Mouse (Mus musculus): ENCODE results near the gene Pappa2. TPM values are rescaled to one million over a fixed set of nuclear protein-coding genes. Genes with fewer than 3 reads are reported as not detected.

Pappa2 gene
- 0.08 and 0.12 TPM in 2 replicates for polyA plus RNA-seq (2012; rRNA removed)

GRCm38 (mm10) chr1:158980390-158980789 lies at the start of gene Pappa2:
TSS of gene Pappa2 (minus strand) at chr1:158980490.
- TF ChIP-seq CTCF (IDR thresholded peaks at IDR 0.05; ENCODE audit: extremely low read depth, insufficient read depth, insufficient read length, insufficient replicate concordance) (no peak), POLR2A (IDR thresholded peaks at IDR 0.05; ENCODE audit: low read depth, low read length) (no peak)
- no peaks in the 10 kb centered on the region for H3K27me3 ChIP-seq (ENCODE audit: control insufficient read depth, insufficient read depth, low read length)
- H3K4me3 ChIP-seq (ENCODE audit: extremely low read depth, insufficient read depth, insufficient read length): no peak within 1 kb of the TSS
- no peaks in the 10 kb centered on the region for H3K4me1 ChIP-seq (ENCODE audit: control insufficient read depth, insufficient read depth, insufficient read length)
- no peaks in the 10 kb centered on the region for H3K36me3 ChIP-seq (ENCODE audit: control insufficient read depth, insufficient read depth, low read length)
- DNase-seq (ENCODE audit: low read depth in 1 of 2, low spot score in 2 of 2): no peak
- no peak within 1 kb of the TSS for H3K27ac ChIP-seq (ENCODE audit: insufficient read depth, low read length)
- 45% methylated on average over 1 of the region's 1 CpGs for WGBS

- H3K36me3 ChIP-seq (ENCODE audit: control insufficient read depth, insufficient read depth, low read length): no peaks in the 10 kb centered on the region
- no peak for DNase-seq (ENCODE audit: low read depth in 1 of 2, low spot score in 2 of 2)
- no peak for TF ChIP-seq POLR2A (IDR thresholded peaks at IDR 0.05; ENCODE audit: low read depth, low read length)
- TF ChIP-seq CTCF (IDR thresholded peaks at IDR 0.05; ENCODE audit: extremely low read depth, insufficient read depth, insufficient read length, insufficient replicate concordance): no peak
Measured at GRCm38 (mm10) chr1:159029106-159029505, 48.8 kb upstream of the Pappa2 start.

GRCm38 (mm10) chr1:159014940-159015660 lies 34.8 kb upstream of the Pappa2 start:
- TF ChIP-seq POLR2A (IDR thresholded peaks at IDR 0.05; ENCODE audit: low read depth, low read length) (no peak), CTCF (IDR thresholded peaks at IDR 0.05; ENCODE audit: extremely low read depth, insufficient read depth, insufficient read length, insufficient replicate concordance) (no peak)
- Histone ChIP-seq H3K27ac (ENCODE audit: insufficient read depth, low read length) (no peak overlapping the region), H3K27me3 (ENCODE audit: control insufficient read depth, insufficient read depth, low read length) (no peaks in the 10 kb centered on the region), H3K36me3 (ENCODE audit: control insufficient read depth, insufficient read depth, low read length) (no peaks in the 10 kb centered on the region), H3K4me3 (ENCODE audit: extremely low read depth, insufficient read depth, insufficient read length) (no peak overlapping the region), H3K4me1 (ENCODE audit: control insufficient read depth, insufficient read depth, insufficient read length) (no peaks in the 10 kb centered on the region)
- 91% methylated on average over 5 of the region's 5 CpGs for WGBS
- no peak for DNase-seq (ENCODE audit: low read depth in 1 of 2, low spot score in 2 of 2)

More at GRCm38 (mm10) chr1:159029106-159029505, 48.8 kb upstream of the Pappa2 start:
- no peaks in the 10 kb centered on the region for H3K27me3 ChIP-seq (ENCODE audit: control insufficient read depth, insufficient read depth, low read length)
- no peaks in the 10 kb centered on the region for H3K4me1 ChIP-seq (ENCODE audit: control insufficient read depth, insufficient read depth, insufficient read length)
- H3K4me3 ChIP-seq (ENCODE audit: extremely low read depth, insufficient read depth, insufficient read length): no peak overlapping the region
- H3K27ac ChIP-seq (ENCODE audit: insufficient read depth, low read length): no peak overlapping the region
- WGBS: 86% methylated on average over 2 of the region's 2 CpGs

- H3K27ac ChIP-seq (ENCODE audit: insufficient read depth, low read length): no peak overlapping the region
- WGBS: 35% methylated on average over 3 of the region's 3 CpGs
- no peaks in the 10 kb centered on the region for H3K36me3 ChIP-seq (ENCODE audit: control insufficient read depth, insufficient read depth, low read length)
- no peaks in the 10 kb centered on the region for H3K27me3 ChIP-seq (ENCODE audit: control insufficient read depth, insufficient read depth, low read length)
- DNase-seq (ENCODE audit: low read depth in 1 of 2, low spot score in 2 of 2): no peak
- no peak overlapping the region for H3K4me3 ChIP-seq (ENCODE audit: extremely low read depth, insufficient read depth, insufficient read length)
- H3K4me1 ChIP-seq (ENCODE audit: control insufficient read depth, insufficient read depth, insufficient read length): no peaks in the 10 kb centered on the region
- TF ChIP-seq CTCF (IDR thresholded peaks at IDR 0.05; ENCODE audit: extremely low read depth, insufficient read depth, insufficient read length, insufficient replicate concordance) (no peak), POLR2A (IDR thresholded peaks at IDR 0.05; ENCODE audit: low read depth, low read length) (no peak)
Measured at GRCm38 (mm10) chr1:158987042-158987441, 6.8 kb upstream of the Pappa2 start.

- Histone ChIP-seq H3K4me3 (ENCODE audit: extremely low read depth, insufficient read depth, insufficient read length) (no peak overlapping the region), H3K4me1 (ENCODE audit: control insufficient read depth, insufficient read depth, insufficient read length) (no peaks in the 10 kb centered on the region), H3K27me3 (ENCODE audit: control insufficient read depth, insufficient read depth, low read length) (no peaks in the 10 kb centered on the region), H3K27ac (ENCODE audit: insufficient read depth, low read length) (no peak overlapping the region), H3K36me3 (ENCODE audit: control insufficient read depth, insufficient read depth, low read length) (no peaks in the 10 kb centered on the region)
- DNase-seq (ENCODE audit: low read depth in 1 of 2, low spot score in 2 of 2): no peak
- TF ChIP-seq CTCF (IDR thresholded peaks at IDR 0.05; ENCODE audit: extremely low read depth, insufficient read depth, insufficient read length, insufficient replicate concordance) (no peak), POLR2A (IDR thresholded peaks at IDR 0.05; ENCODE audit: low read depth, low read length) (no peak)
- 57% methylated on average over 5 of the region's 5 CpGs for WGBS
Measured at GRCm38 (mm10) chr1:158962340-158962739, 17.9 kb downstream of the Pappa2 start.

GRCm38 (mm10) chr1:158960984-158961383 lies 19.3 kb downstream of the Pappa2 start:
- Histone ChIP-seq H3K36me3 (ENCODE audit: control insufficient read depth, insufficient read depth, low read length) (no peaks in the 10 kb centered on the region), H3K27ac (ENCODE audit: insufficient read depth, low read length) (no peak overlapping the region), H3K4me1 (ENCODE audit: control insufficient read depth, insufficient read depth, insufficient read length) (no peaks in the 10 kb centered on the region), H3K27me3 (ENCODE audit: control insufficient read depth, insufficient read depth, low read length) (no peaks in the 10 kb centered on the region), H3K4me3 (ENCODE audit: extremely low read depth, insufficient read depth, insufficient read length) (no peak overlapping the region)
- TF ChIP-seq POLR2A (IDR thresholded peaks at IDR 0.05; ENCODE audit: low read depth, low read length) (no peak), CTCF (IDR thresholded peaks at IDR 0.05; ENCODE audit: extremely low read depth, insufficient read depth, insufficient read length, insufficient replicate concordance) (no peak)
- 48% methylated on average over 4 of the region's 4 CpGs for WGBS
- DNase-seq (ENCODE audit: low read depth in 1 of 2, low spot score in 2 of 2): no peak

GRCm38 (mm10) chr1:158960549-158960948 lies 19.7 kb downstream of the Pappa2 start:
- no peak for TF ChIP-seq POLR2A (IDR thresholded peaks at IDR 0.05; ENCODE audit: low read depth, low read length)
- TF ChIP-seq CTCF (IDR thresholded peaks at IDR 0.05; ENCODE audit: extremely low read depth, insufficient read depth, insufficient read length, insufficient replicate concordance): no peak
- Histone ChIP-seq H3K4me3 (ENCODE audit: extremely low read depth, insufficient read depth, insufficient read length) (no peak overlapping the region), H3K4me1 (ENCODE audit: control insufficient read depth, insufficient read depth, insufficient read length) (no peaks in the 10 kb centered on the region), H3K27ac (ENCODE audit: insufficient read depth, low read length) (no peak overlapping the region), H3K27me3 (ENCODE audit: control insufficient read depth, insufficient read depth, low read length) (no peaks in the 10 kb centered on the region), H3K36me3 (ENCODE audit: control insufficient read depth, insufficient read depth, low read length) (no peaks in the 10 kb centered on the region)
- no peak for DNase-seq (ENCODE audit: low read depth in 1 of 2, low spot score in 2 of 2)
- 37% methylated on average over 8 of the region's 8 CpGs for WGBS

Measured in spleen, adult 2 months (tissue).